Mouse (Mus musculus) heart, adult 10 weeks (tissue): ENCODE results near the gene Kcnj10. TPM values are rescaled to one million over a fixed set of nuclear protein-coding genes. Genes with fewer than 3 reads are reported as not detected.

Experiments
- polyA plus RNA-seq: library from polyadenylated mRNA; stranded (reverse); fragments of 350-450 nt; fragmentation: Illumina TruSeq; extraction: RNeasy Lipid Tissue Mini Kit (QIAGEN cat#74804); gene quantifications from one replicate; pipeline ENCODE4 v1.2.3, GENCODE M21; 2014; ENCODE audit warnings: low read depth, low replicate concordance

Gene Kcnj10
- polyA plus RNA-seq = 0.16 TPM

GRCm38 (mm10) chr1:172340729-172341321 lies at the start of gene Kcnj10:
TSS of gene Kcnj10 (plus strand) at chr1:172341210.

DNA sequence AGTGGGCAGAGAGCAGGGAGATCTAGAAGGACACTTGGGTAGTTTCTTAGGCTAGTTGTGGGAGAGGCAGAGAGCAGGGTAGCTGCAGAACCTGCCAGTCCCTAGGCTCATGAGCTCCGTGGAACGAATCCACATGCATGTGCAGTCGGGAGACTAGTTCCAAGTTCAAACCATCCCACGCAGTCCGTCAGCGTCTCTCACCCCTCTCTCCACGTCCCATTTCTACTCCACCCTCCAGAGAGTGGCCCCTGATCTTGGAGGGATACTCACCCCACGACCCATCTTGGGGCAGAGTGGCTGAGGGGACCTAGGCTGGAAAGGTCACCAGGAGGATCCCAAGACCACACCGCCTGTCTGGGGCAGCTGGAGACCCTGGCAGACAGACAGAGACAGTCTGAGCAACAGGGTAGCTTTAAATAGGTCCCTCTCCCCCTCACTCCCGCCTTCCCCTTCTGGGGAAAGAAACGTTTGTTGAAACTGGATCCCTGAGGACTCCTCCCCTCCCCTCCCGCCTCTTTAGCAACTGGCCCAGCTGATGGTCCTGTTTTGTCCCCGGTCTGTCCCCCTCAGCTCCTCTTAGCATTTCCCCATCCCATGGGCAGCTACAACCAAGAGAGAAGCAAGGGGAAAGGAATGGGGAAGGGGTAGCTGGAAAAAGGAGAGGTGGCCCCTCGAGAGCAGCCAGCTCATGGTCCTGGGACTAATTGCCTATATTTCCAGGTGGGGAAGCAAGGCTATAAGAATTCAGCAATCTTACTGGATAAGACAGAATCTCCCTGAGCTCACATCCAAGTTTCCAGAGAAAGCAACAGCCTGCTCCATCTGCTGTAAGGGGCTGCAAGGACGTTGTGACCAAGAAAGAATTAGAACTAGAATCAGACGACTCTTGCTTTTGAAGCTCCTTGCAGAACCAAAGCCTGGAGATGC lies 43.1 kb upstream of the Kcnj10 start, which contains the start of gene Atp1a2:
TSS of gene Atp1a2 (minus strand) at position 454 of the 927 bp plus-strand sequence.

DNA sequence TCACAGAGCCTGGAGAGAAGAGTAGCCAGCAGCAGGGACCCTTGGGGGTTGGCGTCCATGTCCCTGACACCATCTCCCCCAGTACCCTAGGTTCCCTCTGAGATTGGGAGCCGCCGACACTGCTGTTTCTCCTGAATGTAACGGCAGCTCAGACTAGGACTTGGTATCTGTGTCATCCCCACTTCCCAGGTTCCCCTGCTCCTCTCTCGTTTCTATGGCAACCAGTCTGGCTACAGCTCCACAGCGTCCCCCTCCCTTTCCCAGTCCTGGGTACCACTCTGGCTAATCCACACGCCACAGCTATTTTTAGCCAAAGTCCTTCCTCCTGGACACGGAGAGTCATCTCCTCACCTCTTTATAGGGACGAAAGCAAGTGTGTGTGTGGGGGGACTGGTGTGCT lies 11.9 kb upstream of the Kcnj10 start, which contains the start of gene Kcnj9:
TSS of gene Kcnj9 (minus strand) at position 188 of the 400 bp plus-strand sequence.

GRCm38 (mm10) chr1:172376198-172376667 lies 35.2 kb downstream of the Kcnj10 start, which contains the start of gene Pigm:
TSS of gene Pigm (plus strand) at chr1:172376546.

Other genes with a start within 250 kb of the Kcnj10 start
- gene Pex19, start 214.5 kb upstream of the Kcnj10 start, polyA plus RNA-seq = 141 TPM
- gene Dcaf8, start 193.1 kb upstream of the Kcnj10 start, polyA plus RNA-seq = 124 TPM
- 86.7 TPM for gene Pea15a, start 134.4 kb upstream of the Kcnj10 start, polyA plus RNA-seq
- gene Casq1, start 121.3 kb upstream of the Kcnj10 start, polyA plus RNA-seq = 14.2 TPM
- gene Atp1a4, start 82.8 kb upstream of the Kcnj10 start, polyA plus RNA-seq = not detected
- gene Igsf8, start 79.6 kb upstream of the Kcnj10 start, polyA plus RNA-seq = 11.6 TPM
- 473 TPM for gene Atp1a2, start 43.1 kb upstream of the Kcnj10 start, polyA plus RNA-seq
- not detected for gene Kcnj9, start 11.9 kb upstream of the Kcnj10 start, polyA plus RNA-seq
- gene Pigm, start 35.3 kb downstream of the Kcnj10 start, polyA plus RNA-seq = 4.1 TPM
- gene Slamf9, start 134.1 kb downstream of the Kcnj10 start, polyA plus RNA-seq = 5.1 TPM
- gene Igsf9, start 140.6 kb downstream of the Kcnj10 start, polyA plus RNA-seq = 1.8 TPM
- 101 TPM for gene Tagln2, start 158.8 kb downstream of the Kcnj10 start, polyA plus RNA-seq
- 0.47 TPM for gene Cfap45, start 179.6 kb downstream of the Kcnj10 start, polyA plus RNA-seq
- not detected for gene Vsig8, start 214.7 kb downstream of the Kcnj10 start, polyA plus RNA-seq
- 0.73 TPM for gene Slamf8, start 249.4 kb downstream of the Kcnj10 start, polyA plus RNA-seq